Mouse (Mus musculus) midbrain, embryonic 11.5 days (tissue): ENCODE measurements at regions not wholly inside any gene's neighbourhood (a gene's known extent, or its start where the extent isn't known, plus 50 kb on each side); places are given as distances from the start of the nearest gene placed in this dataset.
A peak's percentile ranks its signal among the peaks of the same experiment; 100 is the strongest.

ENCODE experiments used
- ATAC-seq: fragments of 200-750 bp; cut with Nextera tagmentation; 2 replicates; pipeline ENCODE4 v1.8.0; 2017; ENCODE audit warnings: moderate TSS enrichment, moderate library complexity; ENCODE audit not compliant: low FRiP score
- DNase-seq: peaks from one replicate; pipeline ENCODE4 v3.0.0; 2015; ENCODE audit warnings: low spot score; ENCODE audit errors: missing footprints
- H3K27ac ChIP-seq: fragments of 300-500 bp; sonication (generic); 2 replicates; pipeline ENCODE4 v1.5.1; 2014; ENCODE audit warnings: low read depth, low read length
- H3K27me3 ChIP-seq: fragments of 300-500 bp; sonication (generic); 2 replicates; pipeline ENCODE4 v1.6.1; 2014; ENCODE audit warnings: mild to moderate bottlenecking, low read length, moderate library complexity, mixed read lengths; ENCODE audit not compliant: control insufficient read depth, insufficient read depth
- H3K36me3 ChIP-seq: fragments of 300-500 bp; sonication (generic); 2 replicates; pipeline ENCODE4 v1.6.1; 2014; ENCODE audit warnings: mild to moderate bottlenecking, low read length, moderate library complexity, mixed read lengths; ENCODE audit not compliant: control insufficient read depth, insufficient read depth
- H3K4me1 ChIP-seq: fragments of 300-500 bp; sonication (generic); 2 replicates; pipeline ENCODE4 v1.6.1; 2014; ENCODE audit warnings: low read length; ENCODE audit not compliant: control insufficient read depth, insufficient read depth
- H3K4me2 ChIP-seq: fragments of 300-500 bp; sonication (generic); 2 replicates; pipeline ENCODE4 v1.6.1; 2014; ENCODE audit warnings: mild to moderate bottlenecking, moderate library complexity
- H3K4me3 ChIP-seq: fragments of 300-500 bp; sonication (generic); 2 replicates; pipeline ENCODE4 v1.5.1; 2014; ENCODE audit warnings: low read depth, low read length
- H3K9ac ChIP-seq: fragments of 300-500 bp; sonication (generic); 2 replicates; pipeline ENCODE4 v1.6.1; 2014; ENCODE audit warnings: low read length
- H3K9me3 ChIP-seq: fragments of 300-500 bp; sonication (generic); 2 replicates; pipeline ENCODE4 v1.6.1; 2016; ENCODE audit warnings: low read length; ENCODE audit not compliant: control insufficient read depth
- WGBS: fragments of 180-500 bp; shearing (Covaris S2); extraction: QIAGEN DNeasy Blood & Tissue Kit; methylation state at CpG from one replicate; pipeline ENCODE4 v1.1.7; 2014; 5-methylcytosine and 5-hydroxymethylcytosine counted together

DNA sequence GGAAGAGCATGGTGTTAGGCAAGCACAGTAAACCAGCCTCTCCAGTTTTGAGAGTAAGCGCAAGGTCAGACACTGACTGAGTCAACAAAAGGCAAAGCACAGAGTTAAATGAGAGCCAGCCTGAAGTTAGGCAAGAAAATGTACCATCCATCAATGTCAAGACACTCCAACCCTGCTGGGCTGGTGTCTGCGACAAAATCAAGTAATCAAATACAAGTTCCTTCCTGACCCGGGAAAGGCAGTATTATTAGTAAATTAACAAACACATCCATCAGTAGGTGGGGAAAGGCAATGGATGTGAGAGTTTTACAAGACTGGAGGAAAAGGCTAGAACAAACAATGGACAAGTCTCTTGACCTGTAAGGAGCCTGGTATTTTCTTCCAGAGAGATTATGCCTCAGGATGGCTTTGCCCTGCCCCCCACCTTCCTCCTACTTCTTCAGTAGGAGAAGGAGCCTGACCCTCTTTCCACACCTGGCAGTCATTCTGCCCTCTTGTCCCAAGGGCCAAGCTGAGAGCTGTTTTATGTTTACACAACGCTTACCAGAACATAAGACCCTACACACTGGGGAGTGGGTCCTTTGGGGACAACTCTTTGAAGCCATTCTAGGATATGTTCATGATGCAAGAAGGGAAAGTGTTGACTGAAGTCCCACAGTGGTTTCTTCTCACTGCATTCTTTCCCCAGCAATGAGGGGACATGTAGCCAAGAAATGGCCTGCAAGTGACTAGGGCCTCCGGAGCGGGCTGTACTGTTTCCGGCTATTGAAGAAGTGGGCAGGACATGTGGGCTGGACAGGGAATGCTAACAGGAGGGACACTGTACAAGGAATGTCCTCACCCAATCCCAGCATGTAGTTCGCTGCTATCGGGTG, 461.7 kb upstream of the Gm10131 start:
- Histone ChIP-seq H3K9me3 (no peaks in the 10 kb centered on the region), H3K36me3 (no peaks in the 10 kb centered on the region), H3K4me3 (no peak overlapping the region), H3K9ac (no peak overlapping the region), H3K4me1 (0 out of 2 replicates have a peak, but pooled peaks cover 2% of the 10 kb centered on the region), H3K27ac (no peak overlapping the region), H3K27me3 (no peaks in the 10 kb centered on the region), H3K4me2 (no peak overlapping the region)
- DNase-seq (no peak), ATAC-seq (no peak)
- WGBS, result 82% methylated on average over 9 of the region's 9 CpGs

DNA sequence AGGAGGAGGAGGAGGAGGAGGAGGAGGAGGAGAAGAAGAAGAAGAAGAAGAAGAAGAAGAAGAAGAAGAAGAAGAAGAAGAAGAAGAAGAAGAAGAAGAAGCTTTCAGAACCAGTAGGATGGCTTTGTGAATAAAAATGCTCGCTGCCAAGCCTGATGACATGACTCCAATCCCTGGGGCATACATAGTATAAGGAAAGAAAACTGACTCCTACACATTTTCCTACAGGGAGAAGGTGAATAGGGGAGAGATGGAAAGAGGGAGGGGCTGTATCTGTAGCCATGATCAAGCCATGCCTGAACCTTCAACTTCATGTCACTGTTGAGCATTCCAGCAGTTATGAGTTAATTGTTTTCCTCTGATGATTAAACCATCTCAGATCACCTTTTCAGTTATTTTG, 460.2 kb upstream of the Gm10131 start:
- H3K4me2 ChIP-seq, result no peak overlapping the region
- WGBS, result 85% methylated on average over 1 of the region's 1 CpGs

DNA sequence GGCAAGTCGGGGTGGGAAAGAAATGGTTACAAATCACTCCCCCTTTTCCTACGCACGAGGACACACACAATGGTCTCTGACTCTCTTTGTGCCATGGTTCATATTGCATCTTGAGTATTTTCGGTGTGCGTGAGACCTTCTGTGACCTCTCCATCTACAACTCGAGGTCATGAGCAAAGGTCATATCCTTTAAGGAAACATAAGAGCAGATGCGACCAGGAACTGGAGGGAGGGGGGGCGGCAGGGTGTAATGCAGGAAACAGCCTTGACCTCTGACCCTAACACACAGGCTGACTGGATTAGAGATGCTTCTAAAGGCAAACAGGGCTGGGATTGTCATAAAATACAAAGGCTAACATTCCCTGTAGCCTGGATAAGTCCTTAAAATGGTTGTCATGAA, 450.7 kb upstream of the Gm10131 start:
- Histone ChIP-seq H3K4me1 (no peaks in the 10 kb centered on the region; the same call in 1 of the 2 replicates), H3K27me3 (no peaks in the 10 kb centered on the region), H3K9ac (no peak overlapping the region), H3K4me2 (no peak overlapping the region), H3K4me3 (no peak overlapping the region), H3K27ac (no peak overlapping the region), H3K9me3 (no peaks in the 10 kb centered on the region), H3K36me3 (no peaks in the 10 kb centered on the region)
- DNase-seq (no peak), ATAC-seq (no peak)
- WGBS, result 41% methylated on average over 8 of the region's 8 CpGs

More for the DNA sequence above, 460.2 kb upstream of the Gm10131 start:
- Histone ChIP-seq H3K9ac (no peak overlapping the region), H3K27me3 (no peaks in the 10 kb centered on the region), H3K4me3 (no peak overlapping the region), H3K36me3 (no peaks in the 10 kb centered on the region), H3K27ac (no peak overlapping the region), H3K9me3 (no peaks in the 10 kb centered on the region), H3K4me1 (no peaks in the 10 kb centered on the region)
- ATAC-seq (no peak), DNase-seq (no peak)

DNA sequence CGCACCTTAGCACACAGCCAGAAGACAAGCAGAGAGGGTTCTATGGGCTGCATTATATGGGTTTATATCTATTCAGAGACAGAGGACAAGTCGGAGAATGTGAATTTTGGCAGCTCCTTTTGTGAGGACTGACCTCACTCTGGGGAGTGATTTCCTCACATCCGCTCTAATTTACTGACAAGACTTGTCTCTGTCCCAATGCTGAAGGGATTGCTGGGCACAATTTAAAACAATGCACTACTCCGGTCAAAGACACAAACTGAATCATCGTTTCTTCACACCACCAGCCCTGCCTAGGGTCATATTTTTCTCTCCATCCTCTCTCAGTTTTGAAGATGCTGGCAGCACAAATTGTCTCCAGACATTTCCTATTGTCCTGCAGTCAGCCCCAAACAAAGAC, 438.2 kb upstream of the Gm10131 start:
- H3K27ac ChIP-seq, result no peak overlapping the region
- H3K36me3 ChIP-seq, result no peaks in the 10 kb centered on the region

DNA sequence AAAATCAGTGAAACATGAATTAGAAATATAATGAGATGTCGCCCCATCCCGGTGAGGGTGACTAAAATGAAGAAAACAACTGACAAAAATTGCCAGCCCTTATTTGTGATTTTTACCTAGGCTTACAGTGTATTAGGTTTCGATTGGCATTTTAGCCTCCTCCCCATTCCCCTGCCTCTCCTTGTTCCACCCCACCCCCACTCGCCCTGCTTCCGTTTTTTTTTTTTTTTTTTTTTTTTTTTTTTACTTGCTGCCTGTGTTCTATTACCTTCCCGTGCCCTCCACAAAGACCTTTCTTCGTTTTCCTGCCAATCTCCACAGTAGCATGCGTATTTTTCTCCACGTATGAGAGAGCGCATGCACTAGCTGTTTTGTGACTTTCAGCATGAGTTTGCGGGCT, 435.3 kb upstream of the Gm10131 start:
- H3K9me3 ChIP-seq, result no peaks in the 10 kb centered on the region
- ATAC-seq (no peak), DNase-seq (peak; percentile 56)
- H3K27ac ChIP-seq, result no peak overlapping the region
- H3K36me3 ChIP-seq, result no peaks in the 10 kb centered on the region
- no peak overlapping the region for H3K9ac ChIP-seq
- no peaks in the 10 kb centered on the region for H3K27me3 ChIP-seq
- WGBS, result 18% methylated on average over 10 of the region's 11 CpGs
- H3K4me3 ChIP-seq, result no peak overlapping the region
- no peaks in the 10 kb centered on the region for H3K4me1 ChIP-seq
- peak overlapping the region; percentile 10; the same call in 1 of the 2 replicates for H3K4me2 ChIP-seq

More for the DNA sequence above, 438.2 kb upstream of the Gm10131 start:
- H3K9ac ChIP-seq, result no peak overlapping the region
- no peak overlapping the region for H3K4me3 ChIP-seq
- WGBS, result 83% methylated on average over 5 of the region's 5 CpGs
- no peaks in the 10 kb centered on the region for H3K27me3 ChIP-seq
- H3K4me1 ChIP-seq, result no peaks in the 10 kb centered on the region
- H3K9me3 ChIP-seq, result no peaks in the 10 kb centered on the region
- no peak overlapping the region for H3K4me2 ChIP-seq
- ATAC-seq (no peak), DNase-seq (no peak)

DNA sequence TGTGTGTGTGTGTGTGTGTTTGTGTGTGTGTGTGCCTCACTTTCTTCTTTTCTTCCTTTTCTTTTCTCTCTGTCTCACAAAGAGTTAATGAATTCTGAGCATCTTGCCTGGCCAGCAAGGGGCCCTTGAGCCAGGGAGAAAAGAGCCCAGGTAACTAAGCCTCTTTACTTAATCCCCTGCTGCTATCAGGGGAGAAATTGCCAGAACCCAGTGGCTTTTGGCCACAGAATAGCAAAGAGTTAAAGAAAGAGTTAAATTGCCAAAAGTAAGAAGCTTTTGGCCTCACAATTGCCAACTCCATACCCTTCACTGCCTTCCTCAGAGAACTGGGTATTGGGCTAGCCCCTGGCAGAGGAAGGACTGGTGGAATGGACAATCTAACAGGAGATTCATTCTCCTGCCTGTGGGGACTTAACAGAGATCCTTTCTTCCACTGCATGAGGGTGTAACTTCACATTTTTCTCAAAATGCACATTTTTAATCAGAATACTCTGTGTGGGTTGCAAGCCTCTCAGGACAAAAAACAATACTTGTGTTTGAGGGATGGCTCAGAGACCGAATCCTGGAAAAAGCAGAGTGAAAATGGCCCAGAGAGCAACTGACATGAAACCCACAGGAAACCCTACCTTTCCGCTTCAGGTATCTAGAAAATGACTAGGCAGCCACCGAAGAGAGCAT, 431.0 kb upstream of the Gm10131 start:
- DNase-seq, result peak; percentile 62
- Histone ChIP-seq H3K9ac (no peak overlapping the region), H3K4me3 (no peak overlapping the region), H3K36me3 (no peaks in the 10 kb centered on the region), H3K27me3 (no peaks in the 10 kb centered on the region), H3K4me1 (no peaks in the 10 kb centered on the region), H3K27ac (no peak overlapping the region), H3K9me3 (no peaks in the 10 kb centered on the region), H3K4me2 (no peak overlapping the region)
- 63% methylated on average over 3 of the region's 3 CpGs for WGBS
- no peak for ATAC-seq

DNA sequence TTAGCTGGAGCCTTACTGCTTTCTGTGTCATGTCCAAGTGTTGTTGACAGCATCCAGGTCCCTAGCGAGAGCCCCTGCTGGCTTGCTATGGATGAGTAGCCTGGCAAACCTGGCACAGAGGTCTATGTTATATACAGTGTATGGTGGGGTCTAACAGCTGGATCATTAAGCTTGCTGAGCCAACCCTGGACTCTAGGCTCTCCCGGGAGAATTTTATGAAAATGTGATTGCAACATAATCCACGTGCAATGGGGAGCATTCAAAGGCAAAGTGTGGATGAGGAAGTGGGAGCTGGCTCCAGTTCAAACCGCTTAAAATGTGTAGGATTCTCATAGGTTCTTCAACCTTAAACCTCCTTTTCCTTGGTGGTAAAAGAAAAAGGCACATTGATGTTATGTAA, 427.7 kb upstream of the Gm10131 start:
- H3K27ac ChIP-seq, result no peak overlapping the region
- WGBS, result 83% methylated on average over 4 of the region's 4 CpGs

DNA sequence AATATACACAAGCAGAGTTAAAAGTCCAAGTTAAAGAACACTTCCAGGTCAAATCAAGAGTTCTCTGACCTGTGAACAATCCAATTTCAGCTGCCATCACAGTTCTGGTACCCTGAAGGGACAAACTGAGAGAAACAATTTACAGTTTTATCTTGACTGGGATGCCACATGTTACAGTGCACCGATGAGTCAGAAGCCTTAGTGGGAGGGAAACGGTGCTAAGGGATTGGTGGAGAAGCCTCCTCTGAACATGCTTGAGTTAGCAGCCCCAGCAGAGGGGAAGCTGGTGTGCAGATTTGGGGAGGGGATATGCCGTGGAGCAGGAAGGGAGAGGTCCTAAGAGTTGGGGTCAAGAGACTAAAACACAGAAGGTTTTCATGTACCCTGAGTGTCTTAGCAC, 423.9 kb upstream of the Gm10131 start:
- DNase-seq (no peak), ATAC-seq (no peak)
- Histone ChIP-seq H3K4me3 (no peak overlapping the region), H3K9me3 (no peaks in the 10 kb centered on the region), H3K27me3 (no peaks in the 10 kb centered on the region), H3K9ac (no peak overlapping the region), H3K4me1 (no peaks in the 10 kb centered on the region), H3K4me2 (no peak overlapping the region), H3K27ac (no peak overlapping the region), H3K36me3 (no peaks in the 10 kb centered on the region)
- 74% methylated on average over 3 of the region's 3 CpGs for WGBS

More for the DNA sequence above, 427.7 kb upstream of the Gm10131 start:
- H3K9ac ChIP-seq, result no peak overlapping the region
- H3K9me3 ChIP-seq, result no peaks in the 10 kb centered on the region
- H3K4me3 ChIP-seq, result no peak overlapping the region
- no peaks in the 10 kb centered on the region for H3K27me3 ChIP-seq
- H3K36me3 ChIP-seq, result no peaks in the 10 kb centered on the region
- no peak overlapping the region for H3K4me2 ChIP-seq
- ATAC-seq (no peak), DNase-seq (peak; percentile 14)
- no peaks in the 10 kb centered on the region for H3K4me1 ChIP-seq

DNA sequence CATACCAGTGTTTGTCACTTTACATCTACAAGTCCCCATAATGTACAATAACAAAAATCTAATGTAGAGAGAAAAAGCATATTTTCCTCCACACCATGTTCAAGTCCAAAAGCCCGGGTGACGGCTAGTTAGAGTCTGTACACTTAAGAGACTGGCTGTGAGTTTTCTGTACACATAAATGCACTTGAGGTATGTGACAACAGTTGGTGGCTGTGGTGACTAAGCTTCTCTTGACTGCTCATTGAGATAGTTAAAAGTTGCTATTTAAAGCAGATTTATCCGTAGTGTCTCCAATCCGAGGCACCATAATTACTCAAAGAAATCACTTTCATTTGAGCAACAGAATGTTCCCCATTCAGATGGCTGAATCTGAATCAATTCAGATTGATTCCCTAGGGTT, 421.9 kb upstream of the Gm10131 start:
- Histone ChIP-seq H3K4me1 (no peaks in the 10 kb centered on the region), H3K4me3 (no peak overlapping the region), H3K36me3 (no peaks in the 10 kb centered on the region), H3K9me3 (no peaks in the 10 kb centered on the region), H3K27ac (no peak overlapping the region), H3K4me2 (no peak overlapping the region), H3K9ac (no peak overlapping the region), H3K27me3 (no peaks in the 10 kb centered on the region)
- DNase-seq (peak; percentile 57), ATAC-seq (no peak)
- WGBS, result 86% methylated on average over 4 of the region's 4 CpGs
